Mouse (Mus musculus) kidney, adult 2 months (tissue): ENCODE results near the gene Thrap3. TPM values are rescaled to one million over a fixed set of nuclear protein-coding genes. Genes with fewer than 3 reads are reported as not detected.

Experiments used
- DNase-seq: peaks from one replicate; pipeline ENCODE4 v3.0.0; 2021
- H3K27ac ChIP-seq: fragments of 200-500 bp; 2 replicates; pipeline ENCODE4 v1.5.1; 2012; ENCODE audit warnings: low read depth, low read length, control low read depth, inconsistent platforms; ENCODE audit not compliant: insufficient read depth
- H3K27me3 ChIP-seq: fragments of 200-500 bp; replicated peaks from 2 replicates; pipeline ENCODE4 v1.6.1; 2012; ENCODE audit warnings: mild to moderate bottlenecking, moderate library complexity, low read length, inconsistent platforms; ENCODE audit not compliant: control insufficient read depth, insufficient read depth
- H3K36me3 ChIP-seq: fragments of 200-500 bp; 2 replicates; pipeline ENCODE4 v1.6.1; 2012; ENCODE audit warnings: mild to moderate bottlenecking, moderate library complexity, low read length, inconsistent platforms; ENCODE audit not compliant: control insufficient read depth, insufficient read depth
- H3K4me1 ChIP-seq: fragments of 200-500 bp; 2 replicates; pipeline ENCODE4 v1.6.1; 2011; ENCODE audit warnings: low read length; ENCODE audit not compliant: control insufficient read depth, insufficient read depth
- H3K4me3 ChIP-seq: fragments of 200-500 bp; 2 replicates; pipeline ENCODE4 v1.5.1; 2011; ENCODE audit warnings: mild to moderate bottlenecking, low read depth, low read length, control low read depth; ENCODE audit not compliant: insufficient read depth
- CTCF ChIP-seq: fragments of 200-500 bp; conservative IDR thresholded peaks from 2 replicates; pipeline ENCODE4 v1.5.1; 2011; ENCODE audit warnings: low read depth, mild to moderate bottlenecking, control low read depth, low read length, moderate library complexity, mixed read lengths; ENCODE audit not compliant: insufficient read depth, insufficient read length
- POLR2A ChIP-seq: fragments of 200-500 bp; IDR thresholded peaks from one replicate; pipeline ENCODE4 v1.6.1; 2011; ENCODE audit warnings: low read depth, low read length, control low read depth
- WGBS: fragments of 180-500 bp; shearing (Covaris S2); methylation state at CpG from one replicate; pipeline ENCODE4 v1.1.7; 2018; 5-methylcytosine and 5-hydroxymethylcytosine counted together
- polyA plus RNA-seq: library from polyadenylated mRNA; depleted of rRNA; stranded (reverse); fragments of >200 nt; gene quantifications from 2 replicates; pipeline ENCODE4 v1.2.3, GENCODE M21; 2012

The Thrap3 gene
- polyA plus RNA-seq, 1 experiment, result 51.0 TPM

DNA sequence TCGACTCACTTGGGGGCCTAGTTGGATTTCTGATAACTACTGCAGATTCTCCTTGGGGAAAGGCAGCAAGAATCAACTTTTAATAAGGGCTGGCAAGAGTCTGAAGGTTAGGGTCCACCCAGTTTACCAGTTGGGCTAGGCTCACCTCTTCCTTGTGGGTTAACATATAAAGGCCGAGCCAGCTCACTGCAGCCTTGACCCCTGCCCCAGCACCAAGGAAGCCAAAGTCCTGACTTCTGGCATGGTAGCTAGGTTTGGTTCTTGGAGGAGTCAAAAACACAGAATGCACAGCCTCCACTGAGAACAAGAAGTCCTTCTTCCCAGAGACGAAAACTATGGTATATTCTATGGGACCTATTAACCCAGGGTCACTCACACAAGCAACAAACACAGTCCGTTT is 38.9 kb downstream of the Thrap3 start:
- H3K36me3 ChIP-seq, result peaks cover 4% of the 10 kb centered on the region; the same call in 1 of the 2 replicates
- DNase-seq, result peak; percentile 75
- H3K27ac ChIP-seq, result peak overlapping the region; percentile 63
- TF ChIP-seq CTCF (no peak), POLR2A (no peak)
- H3K4me1 ChIP-seq, result peaks cover 12% of the 10 kb centered on the region
- no peaks in the 10 kb centered on the region for H3K27me3 ChIP-seq
- no peak overlapping the region for H3K4me3 ChIP-seq
- 42% methylated on average over 4 of the region's 4 CpGs for WGBS

DNA sequence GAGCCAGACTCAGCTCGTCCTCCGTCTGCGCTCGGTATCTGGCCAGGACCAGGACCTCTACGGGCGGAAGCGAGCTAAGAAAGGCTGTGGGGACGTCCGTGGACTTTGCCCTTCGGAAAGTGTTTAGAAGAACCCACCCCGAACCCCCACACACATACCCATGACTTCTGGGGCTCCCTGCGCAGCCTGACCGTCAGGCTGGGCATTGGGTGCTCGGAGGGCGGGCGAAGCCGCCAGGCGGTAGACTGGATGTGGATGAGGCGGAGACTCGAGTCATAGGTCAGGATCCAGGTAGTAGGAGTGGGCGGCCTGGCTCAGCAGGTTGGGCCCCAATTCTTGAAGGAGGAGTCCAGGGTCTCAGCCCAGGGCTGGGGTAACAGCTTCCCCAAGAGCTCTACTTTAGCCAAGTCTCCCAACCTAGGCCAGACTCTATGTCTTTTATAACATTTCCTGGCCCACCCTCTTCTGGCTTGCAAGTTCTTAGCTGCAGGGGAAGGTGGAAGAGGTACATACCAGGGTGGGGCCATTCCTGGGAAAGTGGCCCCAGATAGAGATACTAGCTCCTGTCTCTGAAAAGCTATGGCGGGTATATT is 39.4 kb downstream of the Thrap3 start, which contains the start of gene Sh3d21:
Sh3d21 (minus strand) TSS at position 425 of the 593 bp plus-strand sequence.
- peak; percentile 70 for DNase-seq

DNA sequence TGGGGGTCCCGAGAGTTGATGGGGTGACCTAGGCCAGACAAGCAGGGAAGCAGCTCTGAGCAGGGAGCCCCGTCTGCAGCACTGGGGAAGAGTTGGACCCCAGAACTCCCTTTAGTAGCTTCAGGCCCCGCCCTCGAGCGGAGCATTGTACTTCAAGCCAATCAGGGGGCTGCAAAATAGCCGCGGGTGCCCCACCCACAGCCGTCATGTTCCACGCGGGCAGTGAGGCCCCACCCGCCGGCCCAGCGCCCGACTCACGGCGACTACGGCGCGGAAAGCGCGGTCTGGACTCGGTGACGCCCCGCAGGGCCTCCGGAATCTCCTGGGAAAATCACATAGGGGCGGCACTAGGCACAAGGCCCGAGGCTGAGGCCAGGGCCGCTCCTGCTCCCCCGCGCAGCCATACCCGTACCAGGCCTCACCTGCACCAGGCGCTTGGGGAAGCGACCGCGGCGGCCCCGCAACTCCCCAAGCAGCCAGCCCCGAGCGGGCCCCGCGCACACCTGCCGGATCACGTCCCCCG is 40.0 kb downstream of the Thrap3 start:
- Histone ChIP-seq H3K36me3 (peaks cover 4% of the 10 kb centered on the region; the same call in 1 of the 2 replicates), H3K4me1 (peaks cover 11% of the 10 kb centered on the region), H3K4me3 (peak overlapping the region; percentile 47), H3K27ac (peak overlapping the region; percentile 63), H3K27me3 (no peaks in the 10 kb centered on the region)
- TF ChIP-seq CTCF, result no peak
- peak; percentile 26 for TF ChIP-seq POLR2A
- peak; percentile 97 for DNase-seq
- WGBS, result 2% methylated on average over 44 of the region's 44 CpGs

More for the DNA sequence above, 39.4 kb downstream of the Thrap3 start, which contains the start of gene Sh3d21:
- TF ChIP-seq POLR2A (no peak), CTCF (no peak)
- WGBS, result 6% methylated on average over 22 of the region's 22 CpGs
- H3K27ac ChIP-seq, result peak within 1 kb of the TSS; percentile 63
- H3K4me3 ChIP-seq, result peak within 1 kb of the TSS; percentile 47
- H3K36me3 ChIP-seq, result peaks cover 4% of the 10 kb centered on the region; the same call in 1 of the 2 replicates
- peaks cover 11% of the 10 kb centered on the region for H3K4me1 ChIP-seq
- H3K27me3 ChIP-seq, result no peaks in the 10 kb centered on the region

- WGBS, result 65% methylated on average over 9 of the region's 9 CpGs
- Histone ChIP-seq H3K36me3 (peaks cover 4% of the 10 kb centered on the region; the same call in 1 of the 2 replicates), H3K4me1 (peaks cover 11% of the 10 kb centered on the region), H3K4me3 (peak overlapping the region; percentile 47; the same call in 1 of the 2 replicates), H3K27me3 (no peaks in the 10 kb centered on the region), H3K27ac (peak overlapping the region; percentile 13; the same call in 1 of the 2 replicates)
- no peak for DNase-seq
- TF ChIP-seq POLR2A (no peak), CTCF (no peak)
These were observed 40.6 kb downstream of the Thrap3 start for GRCm38 (mm10) chr4:126161986-126162385.

DNA sequence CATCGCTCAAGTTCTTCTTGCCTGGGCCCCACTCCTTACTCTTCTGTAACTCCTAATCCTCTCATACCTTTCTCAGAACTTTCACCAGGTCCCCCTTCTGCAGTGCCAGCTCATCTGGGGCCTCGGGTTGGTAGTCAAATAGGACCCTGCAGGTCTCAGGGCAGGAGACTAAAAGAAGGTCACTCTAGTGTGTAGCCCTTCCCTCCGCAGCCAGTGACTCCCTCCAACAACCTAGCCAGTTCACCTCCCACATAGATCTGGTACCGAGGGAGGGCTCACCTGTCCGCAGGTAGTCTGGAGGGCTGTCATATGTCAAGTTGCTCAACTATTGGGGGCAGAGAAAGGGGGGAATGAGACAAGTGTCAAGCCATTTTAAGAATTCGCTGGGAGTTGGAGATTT is 41.1 kb downstream of the Thrap3 start:
- H3K27ac ChIP-seq, result no peak overlapping the region
- H3K4me3 ChIP-seq, result no peak overlapping the region
- peaks cover 7% of the 10 kb centered on the region for H3K4me1 ChIP-seq
- TF ChIP-seq POLR2A, result no peak
- no peak for TF ChIP-seq CTCF
- 87% methylated on average over 6 of the region's 6 CpGs for WGBS
- H3K27me3 ChIP-seq, result no peaks in the 10 kb centered on the region
- DNase-seq, result no peak
- peaks cover under 1% of the 10 kb centered on the region; the same call in 1 of the 2 replicates for H3K36me3 ChIP-seq

DNA sequence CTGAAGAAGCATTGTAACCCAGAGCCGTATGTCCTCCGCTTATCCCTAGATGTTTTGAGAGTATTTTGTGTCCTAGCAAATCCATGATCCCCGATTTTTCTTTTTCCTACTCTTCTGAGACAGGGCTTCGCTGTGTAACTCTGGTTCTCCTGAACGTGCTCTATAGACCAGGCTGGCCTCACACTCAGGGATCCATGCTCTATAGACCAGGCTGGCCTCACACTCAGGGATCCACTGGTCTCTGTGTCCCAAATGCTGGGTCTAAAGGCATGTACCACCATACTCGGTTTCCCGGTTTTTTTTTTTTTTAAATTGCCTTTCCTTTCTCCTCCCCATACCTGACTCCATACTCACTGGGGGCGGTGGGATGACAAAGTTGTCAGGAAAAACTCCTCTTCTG is 41.6 kb downstream of the Thrap3 start:
- no peaks in the 10 kb centered on the region for H3K27me3 ChIP-seq
- TF ChIP-seq CTCF, result no peak
- TF ChIP-seq POLR2A, result no peak
- 94% methylated on average over 8 of the region's 8 CpGs for WGBS
- no peak overlapping the region for H3K4me3 ChIP-seq
- no peaks in the 10 kb centered on the region for H3K36me3 ChIP-seq
- H3K4me1 ChIP-seq, result peaks cover 2% of the 10 kb centered on the region
- H3K27ac ChIP-seq, result no peak overlapping the region
- no peak for DNase-seq

DNA sequence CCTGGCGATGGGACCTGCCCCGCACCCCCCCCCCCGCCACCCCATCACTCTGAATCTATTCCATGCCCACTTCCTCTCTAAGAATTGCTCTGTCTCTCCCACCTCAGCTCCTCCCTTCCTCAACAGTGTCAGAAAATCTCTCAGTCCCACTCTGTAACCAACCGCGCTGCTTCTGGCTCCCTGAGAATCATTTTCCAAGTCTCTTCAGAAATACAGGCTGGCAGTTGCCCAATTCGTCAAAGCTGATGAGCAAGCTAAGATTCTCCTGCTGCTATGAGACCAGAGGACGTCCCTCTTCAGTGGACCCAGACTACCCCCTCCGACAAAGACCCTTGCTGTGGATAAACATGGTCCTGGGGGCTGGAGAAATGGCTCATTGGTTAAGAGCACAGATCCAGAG is 43.1 kb downstream of the Thrap3 start:
- Histone ChIP-seq H3K27me3 (no peaks in the 10 kb centered on the region), H3K4me3 (no peak overlapping the region), H3K4me1 (peaks cover 5% of the 10 kb centered on the region), H3K27ac (no peak overlapping the region), H3K36me3 (no peaks in the 10 kb centered on the region)
- TF ChIP-seq POLR2A (no peak), CTCF (no peak)
- no peak for DNase-seq
- 56% methylated on average over 8 of the region's 8 CpGs for WGBS
